Mouse (Mus musculus): ENCODE data around the gene Sh3rf1. TPM values are rescaled to one million over a fixed set of nuclear protein-coding genes. Genes with fewer than 3 reads are reported as not detected.

The Sh3rf1 gene
- polyA plus RNA-seq, 1 experiment from 2014 or later = 18.1 TPM

- DNase-seq (ENCODE audit: low spot score) = no peak
- Histone ChIP-seq H3K4me2 (ENCODE audit: low read length) (no peak overlapping the region), H3K9ac (ENCODE audit: low read depth, low read length) (no peak overlapping the region), H3K27me3 (ENCODE audit: insufficient read depth, low read length) (no peaks in the 10 kb centered on the region), H3K36me3 (ENCODE audit: insufficient read depth, low read length) (peaks cover 16% of the 10 kb centered on the region; the same call in 1 of the 2 replicates), H3K4me1 (replicated peaks; ENCODE audit: insufficient read depth, low read length) (no peaks in the 10 kb centered on the region), H3K9me3 (replicated peaks; ENCODE audit: low read length) (no peaks in the 10 kb centered on the region), H3K4me3 (replicated peaks; ENCODE audit: low read depth, low read length) (no peak overlapping the region), H3K27ac (no peak overlapping the region)
- whole genome bisulfite sequencing = 78% methylated on average over 11 of the region's 11 CpGs
- no peak for TF ChIP-seq CTCF (IDR thresholded peaks at IDR 0.05; ENCODE audit: low read depth)
- no peak for ATAC-seq (replicated peaks; ENCODE audit: low FRiP score, low read depth)
These were observed 155.4 kb downstream of the Sh3rf1 start for GRCm38 (mm10) chr8:61378847-61379698.

- H3K4me3 ChIP-seq (replicated peaks; ENCODE audit: low read depth, low read length) = no peak overlapping the region
- no peak overlapping the region for H3K27ac ChIP-seq
- H3K27me3 ChIP-seq (ENCODE audit: insufficient read depth, low read length) = no peaks in the 10 kb centered on the region
- ATAC-seq (replicated peaks; ENCODE audit: low FRiP score, low read depth) (no peak; the same call in 1 of the 2 replicates), DNase-seq (ENCODE audit: low spot score) (no peak)
- H3K4me1 ChIP-seq (replicated peaks; ENCODE audit: insufficient read depth, low read length) = no peaks in the 10 kb centered on the region
- WGBS = 81% methylated on average over 9 of the region's 9 CpGs
- H3K9me3 ChIP-seq (replicated peaks; ENCODE audit: low read length) = no peaks in the 10 kb centered on the region
- peak; percentile 43; the same call in 1 of the 2 replicates for TF ChIP-seq CTCF (IDR thresholded peaks at IDR 0.05; ENCODE audit: low read depth)
- no peak overlapping the region for H3K9ac ChIP-seq (ENCODE audit: low read depth, low read length)
- no peak overlapping the region for H3K4me2 ChIP-seq (ENCODE audit: low read length)
- peaks cover 24% of the 10 kb centered on the region for H3K36me3 ChIP-seq (ENCODE audit: insufficient read depth, low read length)
These were observed 160.9 kb downstream of the Sh3rf1 start for GRCm38 (mm10) chr8:61384536-61384935.

GRCm38 (mm10) chr8:61385502-61386191, 162.0 kb downstream of the Sh3rf1 start:
- Histone ChIP-seq H3K4me3 (replicated peaks; ENCODE audit: low read depth, low read length) (no peak overlapping the region), H3K4me1 (replicated peaks; ENCODE audit: insufficient read depth, low read length) (peaks cover 4% of the 10 kb centered on the region; the same call in 1 of the 2 replicates), H3K9me3 (replicated peaks; ENCODE audit: low read length) (no peaks in the 10 kb centered on the region), H3K36me3 (ENCODE audit: insufficient read depth, low read length) (peaks cover 20% of the 10 kb centered on the region), H3K4me2 (ENCODE audit: low read length) (no peak overlapping the region), H3K27ac (no peak overlapping the region), H3K9ac (ENCODE audit: low read depth, low read length) (no peak overlapping the region), H3K27me3 (ENCODE audit: insufficient read depth, low read length) (no peaks in the 10 kb centered on the region)
- TF ChIP-seq CTCF (IDR thresholded peaks at IDR 0.05; ENCODE audit: low read depth) = no peak
- DNase-seq (ENCODE audit: low spot score) = no peak
- no peak for ATAC-seq (replicated peaks; ENCODE audit: low FRiP score, low read depth)
- WGBS = 74% methylated on average over 11 of the region's 11 CpGs

- peak; percentile 9; the same call in 1 of the 2 replicates for TF ChIP-seq CTCF (IDR thresholded peaks at IDR 0.05; ENCODE audit: low read depth)
- Histone ChIP-seq H3K36me3 (ENCODE audit: insufficient read depth, low read length) (peaks cover 17% of the 10 kb centered on the region), H3K4me2 (ENCODE audit: low read length) (no peak overlapping the region), H3K9me3 (replicated peaks; ENCODE audit: low read length) (no peaks in the 10 kb centered on the region), H3K9ac (ENCODE audit: low read depth, low read length) (no peak overlapping the region), H3K27ac (peak overlapping the region; percentile 27; the same call in 1 of the 2 replicates), H3K4me3 (replicated peaks; ENCODE audit: low read depth, low read length) (no peak overlapping the region), H3K4me1 (replicated peaks; ENCODE audit: insufficient read depth, low read length) (peaks cover 4% of the 10 kb centered on the region; the same call in 1 of the 2 replicates), H3K27me3 (ENCODE audit: insufficient read depth, low read length) (no peaks in the 10 kb centered on the region)
- WGBS = 47% methylated on average over 7 of the region's 7 CpGs
- ATAC-seq (replicated peaks; ENCODE audit: low FRiP score, low read depth) (no peak), DNase-seq (ENCODE audit: low spot score) (no peak)
These were observed 163.0 kb downstream of the Sh3rf1 start for GRCm38 (mm10) chr8:61386645-61387044.

GRCm38 (mm10) chr8:61387501-61387963, 163.9 kb downstream of the Sh3rf1 start:
- no peak for TF ChIP-seq CTCF (IDR thresholded peaks at IDR 0.05; ENCODE audit: low read depth)
- Histone ChIP-seq H3K9me3 (replicated peaks; ENCODE audit: low read length) (no peaks in the 10 kb centered on the region), H3K9ac (ENCODE audit: low read depth, low read length) (no peak overlapping the region), H3K27ac (no peak overlapping the region), H3K4me2 (ENCODE audit: low read length) (no peak overlapping the region), H3K27me3 (ENCODE audit: insufficient read depth, low read length) (no peaks in the 10 kb centered on the region), H3K4me3 (replicated peaks; ENCODE audit: low read depth, low read length) (no peak overlapping the region), H3K36me3 (ENCODE audit: insufficient read depth, low read length) (peaks cover 13% of the 10 kb centered on the region), H3K4me1 (replicated peaks; ENCODE audit: insufficient read depth, low read length) (peaks cover 4% of the 10 kb centered on the region; the same call in 1 of the 2 replicates)
- ATAC-seq (replicated peaks; ENCODE audit: low FRiP score, low read depth) (peak; percentile 21; the same call in 1 of the 2 replicates), DNase-seq (ENCODE audit: low spot score) (no peak)
- WGBS = 61% methylated on average over 6 of the region's 6 CpGs

- no peaks in the 10 kb centered on the region for H3K9me3 ChIP-seq (replicated peaks; ENCODE audit: low read length)
- H3K36me3 ChIP-seq (ENCODE audit: insufficient read depth, low read length) = peaks cover 18% of the 10 kb centered on the region
- no peaks in the 10 kb centered on the region for H3K27me3 ChIP-seq (ENCODE audit: insufficient read depth, low read length)
- H3K4me2 ChIP-seq (ENCODE audit: low read length) = no peak overlapping the region
- no peak overlapping the region for H3K9ac ChIP-seq (ENCODE audit: low read depth, low read length)
- no peak for ATAC-seq (replicated peaks; ENCODE audit: low FRiP score, low read depth)
- TF ChIP-seq CTCF (IDR thresholded peaks at IDR 0.05; ENCODE audit: low read depth) = no peak
- H3K4me3 ChIP-seq (replicated peaks; ENCODE audit: low read depth, low read length) = no peak overlapping the region
- no peak for DNase-seq (ENCODE audit: low spot score)
- WGBS = 50% methylated on average over 9 of the region's 9 CpGs
- H3K27ac ChIP-seq = no peak overlapping the region
- peaks cover 4% of the 10 kb centered on the region; the same call in 1 of the 2 replicates for H3K4me1 ChIP-seq (replicated peaks; ENCODE audit: insufficient read depth, low read length)
These were observed 164.7 kb downstream of the Sh3rf1 start for GRCm38 (mm10) chr8:61388341-61388740.
